Mouse (Mus musculus) adrenal gland, postnatal 14 days (tissue): ENCODE results near the gene Prkch. TPM values are rescaled to one million over a fixed set of nuclear protein-coding genes. Genes with fewer than 3 reads are reported as not detected.

ENCODE experiments used
- DNase-seq: peaks from one replicate; pipeline ENCODE4 v3.0.0; 2021; ENCODE audit warnings: mixed read lengths
- total RNA-seq: library from RNA; stranded (reverse); gene quantifications from 2 replicates; pipeline ENCODE4 v1.2.3, GENCODE M21; 2021

The Prkch gene
- total RNA-seq, 1 experiment from 2014 or later, result 19.9 TPM

- DNase-seq, result no peak
Measured at GRCm38 (mm10) chr12:73715954-73716731, 131.5 kb downstream of the Prkch start.

- DNase-seq, result no peak
Measured at GRCm38 (mm10) chr12:73718036-73718435, 133.4 kb downstream of the Prkch start.

DNA sequence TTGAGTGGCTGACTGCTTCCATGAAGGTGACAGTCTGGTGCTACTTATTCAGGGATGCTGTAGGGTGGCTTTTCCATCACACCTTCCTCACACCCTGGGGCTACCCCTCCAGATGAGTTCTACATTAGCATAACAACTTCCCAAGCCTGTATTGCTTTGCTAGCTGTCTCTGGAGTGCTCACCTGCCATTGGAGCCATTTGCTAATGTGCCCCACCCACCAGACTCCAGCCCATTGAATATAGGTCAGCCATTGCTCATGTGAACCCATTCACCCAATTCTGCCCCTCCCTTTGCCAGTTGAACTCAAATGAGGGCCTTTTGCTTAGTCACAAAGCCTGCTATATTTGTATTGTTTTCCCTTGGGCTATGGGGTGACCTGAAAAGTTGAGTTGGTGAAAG, 135.2 kb downstream of the Prkch start:
- DNase-seq, result no peak

DNA sequence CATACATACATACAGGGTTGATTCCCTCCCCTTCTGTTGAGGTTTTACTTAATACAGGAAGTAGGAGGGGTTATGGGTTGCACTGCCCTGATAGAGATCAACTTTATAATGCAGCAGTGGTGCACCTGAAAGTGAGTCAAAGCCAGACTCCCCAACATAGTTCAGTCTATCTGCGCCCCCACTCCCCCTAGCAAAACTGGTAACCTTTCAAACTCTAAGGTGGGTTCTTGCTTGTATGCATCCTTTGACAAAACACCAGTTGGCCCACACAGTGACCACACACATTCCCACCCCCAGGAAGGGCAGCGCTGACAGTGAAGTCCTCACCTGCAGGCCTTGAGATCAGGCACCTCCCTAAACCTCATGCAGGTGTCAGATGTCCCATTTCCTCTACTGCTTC, 135.9 kb downstream of the Prkch start:
- DNase-seq, result no peak

DNA sequence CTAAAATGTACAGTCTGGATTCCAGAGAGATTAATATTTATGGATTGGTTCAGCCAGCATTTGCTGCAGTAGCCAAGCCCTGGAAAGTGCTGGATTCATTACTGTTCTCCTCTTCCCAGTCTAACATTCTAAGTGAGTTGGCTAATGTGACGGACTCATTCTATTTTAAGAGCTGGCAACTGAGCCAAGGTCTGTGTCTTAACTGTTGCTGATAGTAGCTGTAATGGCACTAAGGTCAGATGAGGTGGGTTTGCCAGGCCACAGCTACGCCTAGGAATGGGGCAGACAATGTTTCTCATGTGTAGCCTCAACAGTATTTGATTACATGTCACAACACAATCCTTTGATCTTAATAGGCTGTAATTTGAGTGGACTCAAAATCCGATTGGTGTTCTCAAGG, 137.5 kb downstream of the Prkch start:
- DNase-seq, result peak; percentile 63

DNA sequence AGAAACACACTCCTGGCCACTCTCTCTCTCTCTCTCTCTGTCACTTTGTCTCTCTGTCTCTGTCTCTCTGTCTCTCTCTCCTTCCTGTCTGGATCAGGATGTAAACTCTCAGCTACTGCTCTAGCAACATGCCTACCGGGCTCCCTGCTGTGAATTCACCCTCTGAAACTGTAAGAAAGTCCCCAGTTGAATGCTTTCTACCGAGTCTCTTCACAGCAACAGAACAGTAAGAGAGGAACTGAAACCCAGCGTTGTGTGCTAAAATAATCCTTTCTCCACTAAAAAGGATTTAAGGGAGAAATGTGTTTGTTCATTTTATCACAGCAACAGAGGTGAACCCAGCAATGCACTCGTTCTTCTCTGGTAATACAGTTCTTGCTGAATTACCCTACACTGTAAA, 138.5 kb downstream of the Prkch start:
- no peak for DNase-seq

GRCm38 (mm10) chr12:73723887-73724286, 139.3 kb downstream of the Prkch start:
- no peak for DNase-seq

GRCm38 (mm10) chr12:73725825-73726604, 141.4 kb downstream of the Prkch start:
- DNase-seq, result no peak

DNA sequence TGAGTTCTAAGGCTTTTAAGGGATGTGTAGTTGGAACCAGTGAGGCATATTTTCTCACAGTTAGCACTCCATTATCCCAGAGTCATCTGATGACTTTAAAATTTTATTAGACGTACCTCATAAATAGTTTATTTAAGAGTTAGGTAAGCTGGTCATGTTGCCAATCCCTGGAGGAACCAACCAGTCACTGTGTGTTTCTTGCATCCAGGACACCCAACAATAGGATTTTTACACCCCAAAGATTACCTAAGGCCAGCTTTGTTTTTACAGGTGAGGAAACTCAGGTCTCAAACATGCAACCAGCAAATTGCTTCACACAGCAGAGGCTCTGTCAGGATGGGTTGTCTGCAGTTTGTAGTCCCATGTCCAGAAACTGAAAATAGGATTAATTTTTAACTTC, 142.4 kb downstream of the Prkch start:
- no peak for DNase-seq

- peak; percentile 54 for DNase-seq
Measured at GRCm38 (mm10) chr12:73730603-73731002, 146.0 kb downstream of the Prkch start.

DNA sequence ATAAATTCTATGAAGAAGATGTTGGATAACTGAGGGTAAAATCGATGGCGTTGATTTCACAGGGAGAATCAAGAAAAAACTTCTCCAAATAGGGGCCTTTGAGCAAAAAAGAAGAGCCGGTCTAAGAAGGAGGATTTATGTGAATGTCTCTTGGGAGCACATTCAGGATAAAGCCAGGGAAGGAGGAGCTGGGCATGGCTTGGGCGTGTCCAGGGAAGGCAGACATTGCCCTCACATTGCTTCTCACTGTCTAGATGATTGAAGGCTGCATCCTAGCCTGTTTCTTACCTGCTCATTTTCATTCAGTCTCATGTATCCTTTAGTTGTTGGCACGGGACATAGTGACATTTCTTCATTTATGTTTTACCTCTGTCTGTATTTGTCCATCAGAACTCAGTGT, 146.5 kb downstream of the Prkch start:
- DNase-seq, result no peak

DNA sequence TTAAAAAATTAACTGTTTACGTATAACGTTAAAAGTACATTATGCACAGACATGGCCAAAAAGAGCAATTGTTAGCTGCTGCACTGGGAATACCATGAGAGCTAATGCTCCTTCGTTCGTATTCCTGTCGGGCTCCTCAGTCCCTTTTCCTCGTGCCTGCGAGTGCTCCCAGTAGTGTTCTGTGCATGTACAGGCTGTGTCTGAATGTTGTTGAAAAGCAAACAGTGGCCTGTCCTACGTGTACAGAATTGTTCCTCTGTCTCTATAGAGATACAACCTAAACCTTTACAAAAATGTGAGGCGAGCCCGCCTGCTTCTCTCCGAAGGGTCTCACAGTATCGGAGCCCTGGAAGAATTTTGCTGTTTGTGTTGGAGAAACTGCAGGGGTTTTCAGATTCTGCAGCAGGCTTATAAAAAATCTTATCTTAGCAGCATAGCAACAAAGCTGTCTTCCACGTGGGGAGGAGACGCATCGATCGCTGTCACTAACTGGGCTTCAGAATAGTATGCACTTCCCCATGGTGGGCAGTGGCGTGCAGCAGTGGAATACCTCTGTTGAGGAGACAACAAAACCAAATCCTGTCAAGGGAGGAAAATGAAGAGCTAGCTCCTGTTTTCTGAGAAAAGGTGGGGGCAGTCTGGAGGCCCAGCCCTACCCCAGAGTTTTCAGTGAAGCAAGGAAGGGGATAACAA, 147.4 kb downstream of the Prkch start:
- no peak for DNase-seq

- no peak for DNase-seq
Measured at GRCm38 (mm10) chr12:73732862-73733261, 148.3 kb downstream of the Prkch start.

GRCm38 (mm10) chr12:73736931-73737330, 152.3 kb downstream of the Prkch start:
- DNase-seq, result no peak

DNA sequence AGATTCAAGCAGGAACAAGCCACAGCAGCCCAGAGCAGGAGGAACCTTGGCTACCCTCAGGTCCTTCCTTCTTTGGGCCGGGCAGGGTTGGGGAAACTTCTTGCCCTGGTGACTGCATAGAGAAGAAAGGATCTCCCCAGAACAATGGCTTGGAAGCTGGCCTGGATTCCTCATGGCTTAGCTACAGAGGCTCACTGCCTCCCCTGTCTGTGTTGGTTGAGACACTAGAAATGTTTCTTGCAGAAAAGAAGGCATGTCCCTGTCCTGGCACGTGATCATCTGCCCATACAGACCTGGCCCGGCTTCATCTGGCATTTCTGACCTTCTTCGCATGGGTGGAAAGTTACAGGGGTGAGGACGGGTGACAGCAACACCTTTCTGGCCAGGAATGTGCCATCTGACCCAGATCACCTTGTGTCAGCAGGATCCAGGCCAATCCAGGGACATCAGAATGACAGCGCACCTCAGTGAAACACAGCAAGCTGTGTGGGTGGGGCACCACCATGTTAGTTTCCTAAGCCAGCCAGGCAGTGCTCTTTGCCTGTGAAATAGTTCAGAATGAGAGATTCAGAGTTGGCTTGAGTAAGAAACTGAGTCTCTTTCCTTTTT, 155.1 kb downstream of the Prkch start:
- DNase-seq, result no peak

DNA sequence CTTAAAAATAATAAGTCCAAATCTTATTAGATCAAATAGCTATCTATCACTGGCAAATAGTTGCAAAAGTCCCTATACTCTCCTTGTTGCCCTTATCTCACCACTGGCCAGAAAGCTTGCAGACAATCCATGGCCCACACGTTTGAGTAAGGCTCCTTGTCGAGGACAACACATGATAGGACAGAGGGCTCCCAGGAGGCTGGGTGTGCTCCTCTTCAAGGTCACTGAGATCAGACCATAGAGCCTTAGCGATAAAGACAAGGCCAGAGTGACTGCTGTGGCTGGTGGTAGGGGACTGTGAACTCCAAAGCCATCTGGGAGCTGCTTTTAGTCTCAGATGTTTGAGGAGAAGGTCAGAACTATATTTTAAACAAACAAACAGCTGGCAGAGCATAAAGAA, 158.0 kb downstream of the Prkch start:
- DNase-seq, result peak; percentile 30

DNA sequence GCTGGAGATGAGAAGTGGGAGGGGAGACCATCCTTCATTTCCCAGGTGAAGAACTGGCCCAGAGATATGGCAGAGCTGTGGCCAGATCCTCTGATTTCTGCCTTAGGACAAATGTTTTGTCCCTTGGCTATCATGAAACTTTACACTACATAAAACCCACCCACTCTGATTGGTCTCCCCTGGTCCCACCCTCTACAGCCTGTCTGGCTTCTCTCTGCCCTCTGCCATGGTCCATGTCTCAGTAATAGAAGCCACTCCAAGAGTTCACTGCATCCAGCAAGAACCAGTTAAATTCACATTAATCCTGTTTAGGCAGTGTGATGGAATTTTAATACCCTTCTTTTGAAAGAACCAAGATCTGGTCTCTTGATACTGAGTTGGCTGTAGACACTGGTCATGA, 158.5 kb downstream of the Prkch start:
- no peak for DNase-seq

DNA sequence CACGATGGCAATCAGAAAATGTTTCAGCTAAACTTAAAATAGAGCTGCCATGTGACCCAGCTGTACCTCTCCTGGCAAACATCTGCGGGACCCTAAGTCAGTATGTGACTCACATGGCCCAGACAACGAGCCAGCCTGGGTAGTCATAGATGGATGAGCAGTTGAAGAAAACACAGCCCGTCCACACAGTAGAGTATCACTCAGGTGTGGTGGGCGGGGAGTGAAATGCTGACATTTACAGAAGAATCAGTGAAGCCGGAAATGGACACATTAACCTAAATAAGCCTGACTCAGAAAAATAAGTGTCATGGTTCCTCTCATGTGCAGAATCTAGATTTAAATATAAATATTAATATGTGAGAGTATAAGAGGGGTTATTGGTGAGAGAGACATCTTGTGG, 161.5 kb downstream of the Prkch start:
- DNase-seq, result no peak

DNA sequence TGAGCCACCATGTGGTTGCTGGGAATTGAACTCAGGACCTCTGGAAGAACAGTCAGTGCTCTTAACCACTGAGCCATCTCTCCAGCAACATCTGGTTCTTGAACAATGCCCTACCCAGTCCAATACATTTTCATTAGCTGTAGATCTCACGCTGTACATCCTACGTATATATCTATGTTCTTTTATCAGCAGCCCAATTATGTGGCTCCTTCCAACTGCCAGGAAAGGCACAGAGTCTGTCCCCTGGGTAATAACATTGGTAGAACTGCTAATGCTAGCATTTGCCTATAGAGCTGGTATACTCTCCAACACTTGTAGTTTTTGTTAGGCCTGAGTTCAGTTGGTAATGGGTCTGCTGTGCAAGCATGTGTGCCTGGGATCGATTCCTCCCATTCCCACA, 163.8 kb downstream of the Prkch start:
- no peak for DNase-seq

DNA sequence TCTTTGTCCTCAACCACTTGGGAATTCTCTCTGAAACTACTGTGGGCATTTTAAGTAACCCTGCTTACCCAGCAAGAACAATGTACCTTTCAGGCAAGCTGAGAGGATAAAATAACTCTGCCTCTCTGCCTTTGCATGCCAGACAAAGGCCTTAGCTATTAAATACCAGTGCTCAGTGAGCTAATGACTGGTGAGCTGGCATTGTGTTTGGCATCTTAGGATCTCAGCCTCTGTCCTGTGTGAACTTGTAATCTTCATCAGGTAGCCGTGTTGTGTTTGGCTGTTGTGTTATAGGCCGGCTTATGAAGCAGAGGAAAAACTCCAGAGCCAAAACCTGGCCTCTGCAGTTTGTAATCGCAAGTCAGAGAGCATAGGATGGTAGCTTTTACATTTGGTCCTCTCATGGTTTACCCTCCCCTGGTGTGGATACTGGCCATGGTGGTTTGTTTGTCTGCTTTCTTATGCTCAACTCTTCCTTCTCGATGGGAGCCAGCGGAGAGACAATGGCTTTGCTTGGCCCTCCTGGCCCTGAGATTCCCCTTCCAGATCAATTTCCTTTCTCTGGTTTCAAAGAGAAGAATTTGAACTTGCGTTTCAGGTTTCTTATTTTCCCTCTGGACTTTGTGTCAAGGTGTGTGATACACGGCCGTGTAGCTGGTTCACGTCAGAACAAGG, 170.0 kb downstream of the Prkch start:
- DNase-seq, result no peak

DNA sequence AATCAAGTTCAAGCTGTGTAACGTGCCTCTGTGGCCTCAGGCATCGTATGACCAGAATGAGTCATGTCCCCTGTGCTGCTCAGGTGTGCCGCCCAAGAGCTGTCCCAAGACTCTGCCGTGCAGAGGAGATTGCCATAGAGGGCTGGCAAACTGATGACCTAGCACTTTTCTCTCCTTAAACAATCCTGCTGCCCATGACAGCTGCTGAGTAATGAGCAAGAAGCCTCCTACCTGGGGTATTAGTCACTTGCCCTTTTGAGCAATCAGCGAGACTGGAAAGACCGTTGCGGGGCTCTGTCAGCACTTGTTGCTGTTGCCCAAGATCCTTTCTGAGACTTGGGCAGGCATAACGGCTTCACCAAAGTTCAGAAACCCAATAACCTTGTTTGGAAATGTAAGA, 171.1 kb downstream of the Prkch start:
- no peak for DNase-seq

DNA sequence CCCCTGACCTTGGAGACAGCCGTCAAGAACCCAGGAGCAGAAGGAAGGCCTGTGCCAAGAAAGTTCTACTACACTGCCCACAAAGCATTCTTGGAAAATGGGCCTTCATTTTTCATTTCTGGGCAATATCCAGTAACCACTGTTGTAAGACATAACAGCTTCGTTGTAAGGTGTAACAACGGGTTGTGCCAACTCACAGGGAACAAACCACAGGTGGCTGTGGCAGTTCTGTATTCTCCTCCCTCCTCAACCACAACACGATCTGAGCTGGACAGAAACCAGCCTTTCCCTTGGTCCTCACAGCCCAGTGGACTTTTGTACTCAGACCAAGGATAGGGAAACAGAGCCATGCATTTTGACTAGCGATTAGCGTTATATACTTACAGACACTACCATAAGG, 171.9 kb downstream of the Prkch start:
- DNase-seq, result no peak
